Mouse (Mus musculus): ENCODE measurements around the gene Btbd9.

Gene Btbd9

GRCm38 (mm10) chr17:30452363-30452762, 123.9 kb downstream of the Btbd9 start:
- DNase-seq (ENCODE audit: low spot score) = no peak

- no peak for DNase-seq (ENCODE audit: low spot score)
Observed at GRCm38 (mm10) chr17:30448562-30448961, 127.7 kb downstream of the Btbd9 start.

- DNase-seq (ENCODE audit: low spot score) = no peak
Observed at GRCm38 (mm10) chr17:30445805-30446441, 130.4 kb downstream of the Btbd9 start.

- DNase-seq (ENCODE audit: low spot score) = no peak
Observed at GRCm38 (mm10) chr17:30439702-30440101, 136.6 kb downstream of the Btbd9 start.

- no peak for DNase-seq (ENCODE audit: low spot score)
Observed at GRCm38 (mm10) chr17:30438786-30439185, 137.5 kb downstream of the Btbd9 start.

GRCm38 (mm10) chr17:30436021-30436461, 140.2 kb downstream of the Btbd9 start:
- no peak for DNase-seq (ENCODE audit: low spot score)

GRCm38 (mm10) chr17:30435478-30435877, 140.8 kb downstream of the Btbd9 start:
- no peak for DNase-seq (ENCODE audit: low spot score)

- no peak for DNase-seq (ENCODE audit: low spot score)
Observed at GRCm38 (mm10) chr17:30432094-30432493, 144.2 kb downstream of the Btbd9 start.

- DNase-seq (ENCODE audit: low spot score) = no peak
Observed at GRCm38 (mm10) chr17:30430961-30431640, 145.2 kb downstream of the Btbd9 start.

- peak; percentile 21 for DNase-seq (ENCODE audit: low spot score)
Observed at GRCm38 (mm10) chr17:30428661-30429060, 147.6 kb downstream of the Btbd9 start.

- DNase-seq (ENCODE audit: low spot score) = no peak
Observed at GRCm38 (mm10) chr17:30423256-30423852, 152.9 kb downstream of the Btbd9 start.

- DNase-seq (ENCODE audit: low spot score) = no peak
Observed at GRCm38 (mm10) chr17:30422278-30422677, 154.0 kb downstream of the Btbd9 start.

- DNase-seq (ENCODE audit: low spot score) = no peak
Observed at GRCm38 (mm10) chr17:30421256-30421655, 155.0 kb downstream of the Btbd9 start.

GRCm38 (mm10) chr17:30419494-30419893, 156.8 kb downstream of the Btbd9 start:
- DNase-seq (ENCODE audit: low spot score) = no peak

- no peak for DNase-seq (ENCODE audit: low spot score)
Observed at GRCm38 (mm10) chr17:30418510-30418909, 157.8 kb downstream of the Btbd9 start.

GRCm38 (mm10) chr17:30417106-30417505, 159.2 kb downstream of the Btbd9 start:
- no peak for DNase-seq (ENCODE audit: low spot score)

- no peak for DNase-seq (ENCODE audit: low spot score)
Observed at GRCm38 (mm10) chr17:30415693-30416092, 160.6 kb downstream of the Btbd9 start.

GRCm38 (mm10) chr17:30412991-30413390, 163.3 kb downstream of the Btbd9 start:
- no peak for DNase-seq (ENCODE audit: low spot score)

GRCm38 (mm10) chr17:30406002-30406401, 170.3 kb downstream of the Btbd9 start:
- no peak for DNase-seq (ENCODE audit: low spot score)

- no peak for DNase-seq (ENCODE audit: low spot score)
Observed at GRCm38 (mm10) chr17:30402871-30403270, 173.4 kb downstream of the Btbd9 start.

- DNase-seq (ENCODE audit: low spot score) = no peak
Observed at GRCm38 (mm10) chr17:30395261-30395660, 181.0 kb downstream of the Btbd9 start.

GRCm38 (mm10) chr17:30392031-30392430, 184.3 kb downstream of the Btbd9 start:
- DNase-seq (ENCODE audit: low spot score) = no peak

- DNase-seq (ENCODE audit: low spot score) = no peak
Observed at GRCm38 (mm10) chr17:30391220-30391619, 185.1 kb downstream of the Btbd9 start.

Data from left cerebral cortex, adult 11 months (tissue).